Mouse (Mus musculus) mouse trophoblast stem cell (cell line): ENCODE measurements around the gene Lexm.

ENCODE experiments used
- in situ Hi-C, 2 experiments: fragments of 300-500 bp; cut with MseI, MboI; formaldehyde crosslinking; loops; 2 replicates in 1 of 2; 3 replicates in 1 of 2; pipeline ENCODE4 v1.15.1; 2025

Gene Lexm

DNA sequence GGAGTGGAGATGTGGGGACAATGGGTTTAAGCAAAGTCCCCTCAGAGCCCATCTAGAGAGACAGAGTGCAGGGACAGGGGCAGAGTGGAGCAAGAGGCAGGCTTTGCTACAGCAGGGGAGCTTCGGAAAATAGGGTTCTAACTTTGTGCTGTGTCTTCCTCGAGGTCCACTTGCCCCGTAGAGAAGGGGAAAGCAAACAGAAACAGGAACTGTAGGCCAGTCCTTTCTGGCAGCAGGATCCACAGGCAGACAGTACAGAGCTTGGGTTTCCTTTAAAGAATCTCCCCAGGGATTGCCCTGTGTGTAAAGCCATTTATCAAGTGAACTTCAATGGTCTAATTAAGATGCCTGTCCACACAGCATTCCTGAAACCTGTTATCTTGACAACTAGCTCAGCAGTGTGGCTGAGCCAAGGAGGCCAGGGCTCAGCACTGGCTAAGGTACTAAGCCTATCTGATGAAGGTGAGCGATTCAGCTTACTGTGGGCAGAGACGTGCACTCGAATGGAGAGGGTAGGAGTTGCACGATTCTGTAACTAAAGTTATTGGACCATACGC, 71.1 kb downstream of the Lexm start:
- in situ Hi-C loops: no loop called here

- in situ Hi-C loops: no loop called here
Observed at GRCm38 (mm10) chr4:106542211-106542610, 74.8 kb downstream of the Lexm start.

GRCm38 (mm10) chr4:106541491-106541890, 75.5 kb downstream of the Lexm start:
- in situ Hi-C loops: no loop called here
